Mouse (Mus musculus) E14TG2a.4 (cell line): ENCODE measurements around the gene Tnk2.
A peak's percentile ranks its signal among the peaks of the same experiment; 100 is the strongest.

Experiments used
- H3K27me3 ChIP-seq: 2 replicates; pipeline ENCODE4 v1.6.1; 2014; ENCODE audit warnings: low read length, control low read depth; ENCODE audit not compliant: insufficient read depth
- H3K36me3 ChIP-seq: 2 replicates; pipeline ENCODE4 v1.6.1; 2014; ENCODE audit warnings: low read length, control low read depth; ENCODE audit not compliant: insufficient read depth
- H3K4me1 ChIP-seq: replicated peaks from 2 replicates; pipeline ENCODE4 v1.6.1; 2014; ENCODE audit warnings: low read depth, low read length, control low read depth
- H3K4me3 ChIP-seq: replicated peaks from 2 replicates; pipeline ENCODE4 v1.5.1; 2014; ENCODE audit warnings: mild to moderate bottlenecking, low read length
- H3K9me3 ChIP-seq: 2 replicates; pipeline ENCODE4 v1.6.1; 2014; ENCODE audit warnings: low read length, control low read depth
- CTCF ChIP-seq: conservative IDR thresholded peaks from 2 replicates; pipeline ENCODE4 v1.5.1; 2014; ENCODE audit warnings: low read length
- NANOG ChIP-seq: IDR thresholded peaks from 2 replicates; pipeline ENCODE4 v1.6.1; 2014; ENCODE audit warnings: borderline replicate concordance, low read length, mixed read lengths
- POU5F1 ChIP-seq: IDR thresholded peaks from 2 replicates; pipeline ENCODE4 v1.6.1; 2014; ENCODE audit warnings: low read length, borderline replicate concordance

Gene Tnk2

DNA sequence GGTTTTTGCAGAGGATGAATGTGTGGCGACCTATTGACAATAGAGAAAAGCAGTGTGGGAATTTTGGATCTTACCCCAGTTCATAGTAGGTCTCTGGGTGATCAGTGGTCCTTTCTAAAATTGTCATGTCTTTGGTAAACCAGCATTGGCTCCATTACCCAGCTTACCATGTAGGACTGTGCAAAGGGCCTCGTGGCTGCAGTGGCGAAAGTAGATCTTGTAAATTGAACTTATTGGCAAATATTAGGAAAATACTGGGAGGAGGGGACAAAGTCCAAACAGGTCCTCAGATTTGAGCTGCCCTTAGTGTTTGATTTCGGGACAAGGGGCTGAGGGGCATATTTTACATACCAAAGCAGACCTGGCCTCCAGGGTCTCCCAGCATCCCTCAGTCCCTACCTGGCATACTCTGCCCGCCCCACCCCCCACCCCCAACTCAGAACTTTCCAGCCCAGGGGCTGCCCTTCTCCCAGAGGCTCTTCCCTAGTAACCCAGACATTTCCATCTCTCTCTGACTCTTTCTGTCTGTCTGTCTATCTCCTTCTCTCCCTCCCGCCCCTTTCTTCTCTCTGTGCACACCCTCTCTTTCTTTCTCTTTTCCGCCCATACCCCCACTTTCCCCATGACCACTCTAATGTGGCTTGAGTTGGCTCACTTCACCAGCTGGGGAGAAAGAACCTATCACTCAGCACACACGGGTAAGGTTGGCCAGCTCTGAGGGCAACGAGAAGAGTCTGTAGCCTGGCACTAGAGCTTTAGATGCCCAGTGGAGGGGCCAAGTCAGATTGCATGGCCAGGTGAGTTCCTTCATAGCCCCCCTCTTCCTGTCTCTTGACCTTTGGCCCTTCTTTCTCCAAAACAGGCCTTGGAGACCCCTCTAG is 23.2 kb downstream of the Tnk2 start:
- H3K36me3 ChIP-seq, result peaks cover 91% of the 10 kb centered on the region
- peak overlapping the region; percentile 54 for H3K4me3 ChIP-seq
- TF ChIP-seq NANOG, result no peak
- no peak for TF ChIP-seq CTCF
- no peak for TF ChIP-seq POU5F1
- no peaks in the 10 kb centered on the region for H3K27me3 ChIP-seq
- H3K4me1 ChIP-seq, result peaks cover 100% of the 10 kb centered on the region
- no peaks in the 10 kb centered on the region for H3K9me3 ChIP-seq

DNA sequence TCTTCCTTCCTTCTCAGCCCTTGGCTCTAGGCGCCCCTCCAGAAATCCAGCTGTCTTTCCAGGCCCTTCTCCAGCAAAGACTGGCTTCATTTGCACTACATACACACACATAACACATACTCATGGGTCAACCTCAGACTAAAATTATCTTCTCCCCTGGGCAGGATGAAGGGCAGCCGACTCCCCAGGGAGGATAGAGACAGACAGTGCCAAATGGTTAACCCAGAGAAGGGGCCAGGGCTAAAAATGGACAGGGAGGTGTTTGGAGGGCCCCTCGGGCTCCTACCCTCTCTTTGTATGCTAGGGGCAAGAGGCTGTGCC is 23.8 kb downstream of the Tnk2 start:
- Histone ChIP-seq H3K36me3 (peaks cover 91% of the 10 kb centered on the region), H3K4me1 (peaks cover 100% of the 10 kb centered on the region), H3K9me3 (no peaks in the 10 kb centered on the region), H3K4me3 (peak overlapping the region; percentile 54), H3K27me3 (no peaks in the 10 kb centered on the region)
- TF ChIP-seq NANOG (no peak), POU5F1 (no peak), CTCF (no peak)

DNA sequence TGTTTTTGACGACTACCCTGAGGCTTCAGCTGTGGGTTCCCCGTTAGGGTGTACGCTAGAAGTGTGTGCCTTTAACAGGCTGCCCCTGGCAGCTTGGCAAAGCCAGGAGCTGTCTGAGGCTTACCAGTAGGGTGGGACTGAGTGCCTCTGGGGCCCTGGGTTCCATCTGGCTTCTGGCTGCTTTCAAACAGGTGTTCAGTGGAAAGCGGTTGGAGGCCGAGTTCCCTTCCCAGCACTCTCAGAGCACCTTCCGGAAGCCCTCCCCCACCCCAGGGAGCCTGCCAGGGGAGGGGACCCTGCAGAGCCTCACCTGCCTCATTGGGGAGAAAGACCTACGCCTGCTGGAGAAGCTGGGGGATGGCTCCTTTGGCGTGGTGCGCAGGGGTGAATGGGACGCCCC is 24.4 kb downstream of the Tnk2 start:
- Histone ChIP-seq H3K9me3 (no peaks in the 10 kb centered on the region), H3K4me3 (peak overlapping the region; percentile 54), H3K4me1 (peaks cover 100% of the 10 kb centered on the region), H3K36me3 (peaks cover 91% of the 10 kb centered on the region), H3K27me3 (no peaks in the 10 kb centered on the region)
- TF ChIP-seq NANOG (no peak), CTCF (no peak), POU5F1 (no peak)

DNA sequence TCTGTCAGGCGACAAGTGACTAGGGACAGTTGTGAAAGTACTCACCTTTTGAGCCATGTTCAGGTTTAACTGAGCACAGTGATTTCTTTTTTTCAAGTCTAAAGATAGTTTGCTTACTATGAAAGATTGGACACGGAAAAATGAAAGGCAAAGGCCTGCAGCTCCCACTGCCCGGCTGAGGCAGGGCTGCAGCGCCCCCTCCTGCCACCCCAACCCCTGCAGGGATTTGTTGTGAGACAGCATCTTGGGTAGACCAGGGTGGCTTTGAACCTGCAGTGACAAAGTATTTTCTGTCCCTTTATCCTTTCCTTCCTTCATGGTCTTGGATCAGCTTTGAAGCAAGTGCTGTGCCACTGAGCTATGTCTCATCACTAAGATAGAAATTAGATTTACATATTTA is 24.8 kb downstream of the Tnk2 start:
- TF ChIP-seq POU5F1 (no peak), CTCF (peak; percentile 43; the same call in 1 of the 2 replicates)
- H3K4me1 ChIP-seq, result peaks cover 100% of the 10 kb centered on the region
- H3K27me3 ChIP-seq, result no peaks in the 10 kb centered on the region
- peaks cover 91% of the 10 kb centered on the region for H3K36me3 ChIP-seq
- peak overlapping the region; percentile 54 for H3K4me3 ChIP-seq
- no peaks in the 10 kb centered on the region for H3K9me3 ChIP-seq

DNA sequence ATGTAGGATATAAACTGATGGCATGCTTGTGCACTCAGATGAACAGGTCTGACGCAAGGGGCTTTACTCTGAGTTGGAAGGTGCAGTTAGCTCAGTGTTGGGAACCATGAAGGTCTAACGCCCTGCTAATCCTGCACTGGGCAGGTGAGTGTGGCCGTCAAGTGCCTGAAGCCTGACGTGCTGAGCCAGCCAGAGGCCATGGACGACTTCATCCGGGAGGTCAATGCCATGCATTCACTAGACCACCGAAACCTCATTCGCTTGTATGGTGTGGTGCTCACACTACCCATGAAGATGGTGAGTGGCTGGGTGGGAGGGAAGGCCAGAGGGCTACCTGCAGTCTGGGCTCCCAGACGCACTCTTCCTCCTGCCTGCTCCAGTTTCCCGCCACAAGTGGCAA is 25.6 kb downstream of the Tnk2 start:
- TF ChIP-seq CTCF, result no peak
- no peak for TF ChIP-seq POU5F1
- no peak for TF ChIP-seq NANOG
- Histone ChIP-seq H3K4me1 (peaks cover 100% of the 10 kb centered on the region), H3K4me3 (no peak overlapping the region), H3K27me3 (no peaks in the 10 kb centered on the region), H3K36me3 (peaks cover 91% of the 10 kb centered on the region), H3K9me3 (no peaks in the 10 kb centered on the region)

DNA sequence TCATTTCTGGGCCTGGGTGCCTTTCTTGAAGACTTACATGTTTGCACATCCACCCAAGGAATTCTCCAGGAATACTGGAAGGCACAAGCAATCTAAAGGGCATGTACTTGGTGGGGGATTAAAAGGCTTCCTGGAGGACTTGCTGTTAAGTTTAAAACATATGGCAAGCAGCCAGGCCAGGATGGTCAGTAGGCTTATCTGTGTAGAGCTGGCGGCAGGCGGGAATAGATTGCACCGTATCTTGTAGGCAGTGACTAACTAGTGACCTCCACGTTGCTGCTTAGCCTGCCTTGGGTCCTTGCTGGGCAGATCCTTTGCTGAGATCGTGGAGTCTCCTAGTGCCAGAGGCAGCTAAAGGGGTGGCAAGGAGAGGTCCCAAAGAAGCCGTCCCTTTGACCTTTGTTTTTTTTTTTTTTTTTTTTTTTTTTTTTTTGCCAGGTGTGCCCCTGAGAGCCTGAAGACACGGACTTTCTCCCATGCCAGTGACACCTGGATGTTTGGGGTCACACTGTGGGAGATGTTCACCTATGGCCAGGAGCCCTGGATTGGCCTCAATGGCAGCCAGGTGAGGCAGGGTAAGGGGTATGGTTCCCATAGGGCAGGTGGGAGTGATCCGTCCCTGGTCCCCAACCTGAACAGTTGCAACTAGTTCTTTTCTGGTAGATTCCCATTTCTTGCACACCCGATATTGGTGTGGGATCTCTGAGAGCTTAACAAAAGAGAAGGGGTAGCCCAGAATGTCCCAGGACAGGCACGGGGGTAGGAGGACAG is 26.9 kb downstream of the Tnk2 start:
- H3K9me3 ChIP-seq, result no peaks in the 10 kb centered on the region
- peaks cover 91% of the 10 kb centered on the region for H3K36me3 ChIP-seq
- TF ChIP-seq CTCF (no peak), POU5F1 (no peak), NANOG (no peak)
- no peaks in the 10 kb centered on the region for H3K27me3 ChIP-seq
- peaks cover 100% of the 10 kb centered on the region for H3K4me1 ChIP-seq
- 0 out of 2 replicates have a peak overlapping the region, but pooled peaks have one; percentile 3 for H3K4me3 ChIP-seq

DNA sequence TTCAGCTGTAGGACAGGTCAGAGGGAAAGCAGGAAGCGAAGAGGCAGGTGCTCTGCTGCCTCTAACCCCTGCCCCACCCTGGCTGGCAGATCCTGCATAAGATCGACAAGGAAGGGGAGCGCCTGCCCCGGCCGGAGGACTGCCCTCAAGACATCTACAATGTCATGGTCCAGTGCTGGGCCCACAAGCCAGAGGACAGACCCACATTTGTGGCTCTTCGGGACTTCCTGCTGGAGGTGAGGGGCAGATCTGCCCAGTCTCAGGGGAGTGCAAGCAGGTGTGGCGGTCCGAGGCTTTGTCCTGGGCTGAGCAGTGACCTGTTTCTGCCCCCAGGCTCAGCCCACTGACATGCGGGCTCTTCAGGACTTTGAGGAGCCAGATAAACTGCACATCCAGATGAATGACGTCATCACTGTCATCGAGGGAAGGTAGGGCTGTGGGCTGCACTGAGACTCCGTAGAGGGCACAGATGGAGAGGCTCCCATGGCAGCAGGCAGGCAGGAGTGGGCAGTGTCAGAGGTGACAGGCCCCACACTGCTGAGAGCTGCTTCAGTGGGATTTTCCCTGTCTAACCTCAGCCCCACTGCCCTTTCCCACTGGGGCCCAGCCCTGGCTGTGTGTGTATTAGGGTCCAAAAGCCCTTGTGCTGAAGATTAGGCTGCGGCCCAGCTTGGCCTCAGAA is 27.7 kb downstream of the Tnk2 start:
- 0 out of 2 replicates have a peak overlapping the region, but pooled peaks have one; percentile 10 for H3K4me3 ChIP-seq
- H3K4me1 ChIP-seq, result peaks cover 100% of the 10 kb centered on the region
- peaks cover 93% of the 10 kb centered on the region for H3K36me3 ChIP-seq
- TF ChIP-seq CTCF (no peak), NANOG (no peak), POU5F1 (no peak)
- H3K27me3 ChIP-seq, result no peaks in the 10 kb centered on the region
- no peaks in the 10 kb centered on the region for H3K9me3 ChIP-seq

DNA sequence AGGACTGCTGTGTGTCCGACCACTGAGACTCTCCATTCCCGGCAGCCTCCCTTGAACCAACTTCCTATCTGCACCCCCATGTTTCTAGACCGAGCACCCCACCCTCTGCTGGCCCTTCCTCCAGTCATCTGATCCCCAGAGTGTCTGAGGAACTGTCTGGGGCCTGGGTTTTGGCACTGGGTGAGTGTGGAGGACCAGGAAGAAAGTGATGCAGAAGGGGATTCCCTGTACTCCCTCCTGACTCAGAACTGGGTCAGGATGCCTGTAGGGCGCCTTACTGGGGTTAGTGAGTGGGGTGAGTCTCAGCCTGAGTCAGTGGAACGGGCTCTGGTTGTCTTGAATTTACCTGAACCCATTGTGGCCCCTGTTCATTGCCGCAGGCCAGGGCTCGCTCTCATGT is 28.6 kb downstream of the Tnk2 start:
- H3K36me3 ChIP-seq, result peaks cover 99% of the 10 kb centered on the region
- peak overlapping the region; percentile 39; the same call in 1 of the 2 replicates for H3K4me3 ChIP-seq
- H3K27me3 ChIP-seq, result no peaks in the 10 kb centered on the region
- H3K9me3 ChIP-seq, result no peaks in the 10 kb centered on the region
- peaks cover 100% of the 10 kb centered on the region for H3K4me1 ChIP-seq
- no peak for TF ChIP-seq CTCF
- TF ChIP-seq POU5F1, result no peak
- TF ChIP-seq NANOG, result no peak
